Mouse (Mus musculus) testis, adult 2 months (tissue): ENCODE measurements around the gene Rabgef1. TPM values are rescaled to one million over a fixed set of nuclear protein-coding genes. Genes with fewer than 3 reads are reported as not detected.
A peak's percentile ranks its signal among the peaks of the same experiment; 100 is the strongest.
"Not testable (repeated sequence)": the region's sequence is repeated elsewhere in the genome, so short reads cannot be mapped to it uniquely, and the experiment has no call there.

Experiments used
- H3K27ac ChIP-seq: fragments of 200-500 bp; 2 replicates; pipeline ENCODE4 v1.5.1; 2012; ENCODE audit warnings: low read depth, low read length; ENCODE audit not compliant: control insufficient read depth, insufficient read depth
- H3K27me3 ChIP-seq: fragments of 200-500 bp; 2 replicates; pipeline ENCODE4 v1.6.1; 2012; ENCODE audit warnings: mild to moderate bottlenecking, low read length, moderate library complexity; ENCODE audit not compliant: control insufficient read depth, insufficient read depth
- H3K36me3 ChIP-seq: fragments of 200-500 bp; 2 replicates; pipeline ENCODE4 v1.6.1; 2012; ENCODE audit warnings: mild to moderate bottlenecking, low read length; ENCODE audit not compliant: control insufficient read depth, insufficient read depth
- H3K4me1 ChIP-seq: fragments of 200-500 bp; 2 replicates; pipeline ENCODE4 v1.6.1; 2012; ENCODE audit warnings: low read length; ENCODE audit not compliant: control insufficient read depth, insufficient read depth
- H3K4me3 ChIP-seq: fragments of 200-500 bp; 2 replicates; pipeline ENCODE4 v1.5.1; 2012; ENCODE audit warnings: low read depth, mild to moderate bottlenecking, low read length, moderate library complexity, mixed read lengths; ENCODE audit not compliant: control insufficient read depth
- CTCF ChIP-seq: fragments of 200-500 bp; IDR thresholded peaks from 2 replicates; pipeline ENCODE4 v1.5.1; 2012; ENCODE audit warnings: low read depth, mild to moderate bottlenecking, inconsistent platforms, low read length, moderate library complexity; ENCODE audit not compliant: control insufficient read depth, insufficient read depth, insufficient replicate concordance
- POLR2A ChIP-seq: fragments of 200-500 bp; IDR thresholded peaks from 2 replicates; pipeline ENCODE4 v1.6.1; 2012; ENCODE audit warnings: low read depth, mild to moderate bottlenecking, inconsistent platforms, low read length, moderate library complexity; ENCODE audit not compliant: control insufficient read depth
- polyA plus RNA-seq: library from polyadenylated mRNA; depleted of rRNA; stranded (reverse); fragments of >200 nt; gene quantifications from 2 replicates; pipeline ENCODE4 v1.2.3, GENCODE M21; 2012

The Rabgef1 gene
- polyA plus RNA-seq, 1 experiment = 8.0 TPM

DNA sequence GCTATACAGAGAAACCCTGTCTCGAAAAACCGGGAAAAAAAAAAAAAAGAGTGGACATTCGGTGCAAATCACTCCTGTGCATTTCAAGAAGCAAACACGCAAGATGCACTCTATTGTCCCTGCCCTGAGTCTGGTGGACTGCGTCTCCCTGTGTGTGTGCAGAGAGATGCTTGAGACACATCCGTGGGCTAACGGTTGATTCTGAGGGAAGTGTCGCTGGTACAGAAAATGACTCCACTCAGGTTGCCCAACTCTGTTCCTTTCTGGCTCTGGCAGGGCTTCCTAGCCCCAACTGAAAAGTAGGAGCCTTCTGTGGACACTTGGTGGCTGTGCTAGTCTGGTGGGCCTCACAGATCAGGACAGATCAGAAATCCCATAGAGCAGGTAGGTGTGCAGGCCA, 64.7 kb downstream of the Rabgef1 start:
- Histone ChIP-seq H3K4me3 (no peak overlapping the region), H3K27ac (no peak overlapping the region), H3K36me3 (peaks cover 3% of the 10 kb centered on the region), H3K4me1 (no peaks in the 10 kb centered on the region; the same call in 1 of the 2 replicates), H3K27me3 (no peaks in the 10 kb centered on the region)
- no peak for TF ChIP-seq CTCF
- TF ChIP-seq POLR2A = no peak

DNA sequence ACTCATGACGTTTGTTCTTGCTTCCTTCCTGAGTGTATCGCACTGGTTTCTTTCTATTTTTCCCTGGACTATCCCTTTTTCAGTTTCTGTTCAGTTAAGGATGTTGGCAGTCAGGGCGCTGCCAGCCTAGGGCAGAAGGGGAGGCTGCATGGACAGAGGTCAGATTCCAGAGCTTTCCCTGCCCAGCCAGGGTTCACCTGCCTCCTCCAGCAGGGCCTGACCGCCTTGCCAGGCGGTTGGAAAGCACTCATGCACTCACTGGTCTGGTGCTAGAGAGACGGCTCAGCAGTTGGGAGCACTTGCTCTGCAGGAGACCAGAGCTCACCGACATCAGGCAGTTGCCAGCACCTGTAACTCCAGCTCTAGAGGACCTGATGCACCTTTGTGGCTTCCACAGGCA, 67.6 kb downstream of the Rabgef1 start:
- no peaks in the 10 kb centered on the region for H3K27me3 ChIP-seq
- H3K27ac ChIP-seq = no peak overlapping the region
- no peak overlapping the region for H3K4me3 ChIP-seq
- no peak for TF ChIP-seq POLR2A
- H3K36me3 ChIP-seq = peaks cover 3% of the 10 kb centered on the region
- no peaks in the 10 kb centered on the region for H3K4me1 ChIP-seq

DNA sequence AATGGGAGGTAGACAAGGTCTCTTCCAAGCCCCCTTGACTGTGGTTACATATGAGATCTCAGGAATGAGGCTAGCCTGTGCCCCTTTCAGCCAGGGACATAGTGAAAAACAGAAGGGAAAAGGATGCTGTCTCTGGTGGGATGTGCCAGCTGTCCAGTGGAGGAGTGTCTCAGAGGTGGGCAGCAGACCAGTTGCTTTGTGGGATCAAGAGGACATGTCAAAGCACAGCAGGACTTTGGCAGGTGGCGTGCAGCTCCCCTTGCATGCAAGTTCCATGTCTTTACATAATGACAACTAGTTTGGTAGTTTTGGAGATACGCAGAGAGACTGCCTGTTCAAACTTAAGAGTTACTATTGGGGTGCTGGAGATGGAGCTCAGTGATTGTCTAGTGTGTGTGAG, 68.3 kb downstream of the Rabgef1 start:
- Histone ChIP-seq H3K27me3 (no peaks in the 10 kb centered on the region), H3K4me1 (no peaks in the 10 kb centered on the region), H3K36me3 (peaks cover 3% of the 10 kb centered on the region), H3K4me3 (no peak overlapping the region), H3K27ac (no peak overlapping the region)
- TF ChIP-seq POLR2A = no peak
- TF ChIP-seq CTCF = no peak

DNA sequence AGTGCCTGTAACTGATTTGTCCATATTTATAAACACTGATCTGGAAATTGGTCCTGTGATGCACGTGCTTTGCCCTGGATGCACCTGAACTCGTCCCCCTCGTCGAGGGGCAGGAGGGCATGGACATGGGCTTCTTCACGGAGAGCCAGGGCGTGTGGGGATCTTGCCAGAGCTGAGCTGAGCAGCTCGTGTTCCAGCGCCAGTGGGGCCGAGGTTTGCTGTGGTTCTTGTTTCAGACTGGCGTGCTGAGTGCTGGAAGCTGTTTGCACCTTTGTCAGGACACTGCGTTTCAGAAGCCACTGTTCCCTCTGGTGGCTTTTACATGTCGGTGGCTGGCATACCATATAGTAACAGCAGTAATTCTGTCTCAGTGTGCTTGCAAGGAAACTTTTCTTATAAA, 69.8 kb downstream of the Rabgef1 start:
- H3K4me1 ChIP-seq = no peaks in the 10 kb centered on the region
- H3K27ac ChIP-seq = no peak overlapping the region
- peaks cover 3% of the 10 kb centered on the region for H3K36me3 ChIP-seq
- TF ChIP-seq CTCF (no peak), POLR2A (no peak)
- H3K4me3 ChIP-seq = no peak overlapping the region
- no peaks in the 10 kb centered on the region for H3K27me3 ChIP-seq

DNA sequence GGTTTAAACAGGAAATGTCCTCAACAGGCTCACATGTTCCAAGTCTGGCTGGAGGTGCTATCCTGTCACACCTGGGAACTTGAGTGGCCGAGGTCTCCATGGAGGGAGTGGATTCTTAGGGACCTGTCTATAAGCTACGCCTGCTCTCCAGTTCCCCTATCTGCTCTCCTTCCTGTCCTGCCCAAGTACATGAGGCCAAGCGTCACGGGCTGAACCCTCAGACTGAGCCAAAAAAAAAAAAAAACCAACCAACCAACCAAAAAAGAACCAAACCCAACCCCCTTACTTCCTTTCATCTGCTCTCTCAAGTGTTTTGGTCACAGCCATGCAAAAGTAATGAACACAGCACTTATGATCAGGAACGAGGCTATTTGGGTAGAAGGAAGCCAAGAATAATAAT, 76.2 kb downstream of the Rabgef1 start:
- no peak overlapping the region for H3K27ac ChIP-seq
- H3K36me3 ChIP-seq = peaks cover 5% of the 10 kb centered on the region
- no peak overlapping the region for H3K4me3 ChIP-seq
- TF ChIP-seq CTCF (no peak), POLR2A (no peak)
- H3K27me3 ChIP-seq = no peaks in the 10 kb centered on the region
- H3K4me1 ChIP-seq = no peaks in the 10 kb centered on the region

DNA sequence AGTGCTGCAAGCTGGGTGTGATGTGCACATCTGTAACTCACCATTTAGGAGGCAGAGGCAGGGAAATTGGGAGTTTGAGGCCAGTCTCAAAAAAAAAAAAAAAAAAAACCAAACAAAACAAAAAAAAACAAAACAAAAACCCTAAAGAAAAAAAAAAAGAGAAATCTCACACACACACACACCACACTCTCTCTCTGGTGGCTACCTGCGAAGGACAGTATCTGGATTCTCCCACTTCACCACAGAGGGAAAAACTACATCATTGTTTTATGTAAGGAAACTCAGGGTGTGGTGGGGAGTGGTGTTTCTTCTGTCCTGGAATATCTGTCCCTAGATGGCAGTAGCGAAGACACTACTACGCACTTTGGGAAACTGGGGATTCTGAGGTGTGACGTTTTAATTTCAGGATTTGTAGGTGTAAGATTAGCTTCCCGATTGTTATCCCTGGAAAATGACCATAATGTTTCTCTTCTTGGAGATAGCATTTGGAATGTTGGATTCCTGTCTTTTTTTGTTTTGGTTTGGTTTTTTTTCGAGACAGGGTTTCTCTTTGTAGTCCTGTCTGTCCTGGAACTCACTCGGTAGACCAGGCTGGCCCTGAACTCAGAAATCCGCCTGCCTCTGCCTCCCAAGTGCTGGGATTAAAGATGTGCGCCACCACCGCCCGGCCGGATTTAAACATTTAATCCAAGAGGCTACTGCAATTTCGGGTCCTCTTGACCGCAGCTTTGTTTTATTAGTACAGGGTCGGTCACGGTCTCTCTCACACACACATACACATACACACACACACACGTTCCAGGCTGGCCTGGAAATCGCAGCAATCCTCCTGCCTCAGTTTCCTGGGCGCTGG, 82.8 kb downstream of the Rabgef1 start:
- H3K27ac ChIP-seq = peak overlapping the region; percentile 100
- H3K36me3 ChIP-seq = peaks cover 3% of the 10 kb centered on the region
- no peaks in the 10 kb centered on the region for H3K27me3 ChIP-seq
- peaks cover 2% of the 10 kb centered on the region for H3K4me1 ChIP-seq
- peak overlapping the region; percentile 100 for H3K4me3 ChIP-seq
- no peak for TF ChIP-seq CTCF
- no peak for TF ChIP-seq POLR2A

DNA sequence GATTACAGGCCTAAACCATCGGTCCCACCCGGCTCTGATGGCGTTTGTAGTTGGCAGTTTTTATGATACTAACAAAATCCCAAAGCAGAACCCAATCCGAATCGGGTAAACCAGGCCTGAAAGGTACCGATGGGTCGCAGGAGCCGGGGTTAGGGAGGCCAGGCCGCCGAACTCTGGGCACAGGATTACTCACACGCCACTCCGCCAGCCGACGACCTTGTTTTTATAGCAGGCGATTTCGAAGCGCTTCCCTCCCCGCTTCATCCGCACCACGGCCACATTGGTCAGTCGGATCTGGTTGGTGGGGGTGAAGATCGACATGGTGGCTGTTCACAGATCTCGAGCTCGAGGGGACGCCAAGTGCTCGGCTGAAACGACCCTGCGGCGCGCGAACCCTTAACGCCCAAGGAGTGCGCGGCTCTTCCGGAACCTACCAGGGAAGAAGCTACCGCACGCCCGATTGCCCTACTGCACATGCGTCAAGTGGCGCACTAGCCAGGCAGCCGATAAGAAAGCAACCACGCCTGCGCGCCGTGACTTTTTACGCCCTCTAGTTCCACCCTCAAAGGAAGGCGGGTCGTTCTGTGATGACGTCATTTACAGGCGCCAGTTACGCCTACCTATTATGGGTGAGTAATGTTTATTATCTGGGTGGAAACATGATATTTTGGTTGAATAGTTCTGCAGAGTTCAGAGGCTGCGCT, 83.6 kb downstream of the Rabgef1 start, which contains the start of the genes Sbds and Tyw1:
Sbds (minus strand) TSS at position 514 of the 704 bp plus-strand sequence.
Tyw1 (plus strand) TSS at position 603 of the 704 bp plus-strand sequence.
- H3K27ac ChIP-seq = peak within 1 kb of the TSS; percentile 100
- H3K36me3 ChIP-seq = peaks cover 3% of the 10 kb centered on the region

DNA sequence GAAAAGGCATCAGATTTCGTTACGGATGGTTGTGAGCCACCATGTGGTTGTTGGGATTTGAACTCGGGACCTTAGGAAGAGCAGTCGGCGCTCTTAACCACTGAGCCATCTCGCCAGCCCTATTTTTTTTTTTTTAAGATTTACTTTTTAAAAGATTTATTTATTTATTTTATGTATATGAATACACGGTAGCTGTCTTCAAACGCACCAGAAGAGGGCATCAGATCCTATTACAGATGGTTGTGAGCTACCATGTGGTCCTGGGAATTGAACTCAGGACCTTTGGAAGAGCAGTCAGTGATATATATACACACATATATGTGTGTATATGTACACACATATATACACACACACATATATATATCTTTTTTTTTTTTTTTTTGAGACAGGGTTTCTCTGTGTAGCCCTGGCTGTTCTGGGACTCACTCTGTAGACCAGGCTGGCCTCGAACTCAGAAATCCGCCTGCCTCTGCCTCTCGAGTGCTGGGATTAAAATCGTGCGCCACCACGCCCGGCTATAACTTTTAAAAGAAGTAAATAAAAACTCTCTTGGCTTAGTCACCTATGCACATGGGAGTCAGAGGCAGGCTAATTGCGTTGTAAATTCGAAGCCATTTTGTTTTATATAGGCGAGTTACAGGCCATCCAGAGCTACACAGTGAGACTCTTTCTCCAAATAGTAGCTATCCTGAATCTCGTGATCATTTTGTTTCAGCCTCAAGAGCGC, 84.4 kb downstream of the Rabgef1 start:
- H3K27ac ChIP-seq, H3K4me1 ChIP-seq: not testable (repeated sequence)
- H3K4me3 ChIP-seq = peak overlapping the region; percentile 95; the same call in 1 of the 2 replicates

More for the DNA sequence above, 83.6 kb downstream of the Rabgef1 start, which contains the start of the genes Sbds and Tyw1:
- Histone ChIP-seq H3K27me3 (no peaks in the 10 kb centered on the region), H3K4me3 (peak within 1 kb of the TSS; percentile 100), H3K4me1 (peaks cover 2% of the 10 kb centered on the region)
- TF ChIP-seq POLR2A (peak; percentile 95), CTCF (no peak)

More for the DNA sequence above, 84.4 kb downstream of the Rabgef1 start:
- not testable (repeated sequence) for H3K36me3 ChIP-seq, H3K27me3 ChIP-seq
